Mouse (Mus musculus) gastrocnemius, postnatal 36 days (tissue): ENCODE results near the gene Cacna1s. TPM values are rescaled to one million over a fixed set of nuclear protein-coding genes. Genes with fewer than 3 reads are reported as not detected.

Experiments used
- DNase-seq, 2 experiments: peaks; one replicate each; pipeline ENCODE4 v3.0.0; 2022
- intact Hi-C: fragments of 180-260 bp; cut with DNase I; formaldehyde crosslinking; loops from one replicate; pipeline ENCODE4 v1.15.1; 2025
- total RNA-seq, 2 experiments: library from RNA; stranded (reverse); gene quantifications; 2 replicates each; pipeline ENCODE4 v1.2.3; 2021

Gene Cacna1s
- total RNA-seq, 2 experiments from 2014 or later: 697 to 835 TPM

DNA sequence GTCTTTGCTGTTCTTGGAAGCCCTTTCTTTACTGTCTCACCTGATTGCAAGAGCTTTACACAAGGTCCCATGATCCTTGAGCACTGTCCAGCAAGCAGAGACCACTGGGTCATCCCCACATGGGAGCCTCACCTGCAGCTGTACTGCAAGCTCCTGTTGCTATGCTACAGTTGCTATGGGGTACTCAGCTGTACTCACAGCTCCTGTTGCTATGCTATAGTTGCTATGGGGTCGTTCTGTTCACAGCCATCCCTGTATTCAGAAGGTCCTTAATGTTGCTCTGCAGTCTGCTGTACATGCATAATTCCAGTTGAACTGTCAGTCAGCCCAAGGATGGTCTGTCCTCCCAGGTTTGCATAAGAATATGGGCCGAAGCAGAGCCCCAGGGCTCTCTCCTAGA lies 112.9 kb downstream of the Cacna1s start:
- DNase-seq: no peak
- intact Hi-C loops: no loop called here

DNA sequence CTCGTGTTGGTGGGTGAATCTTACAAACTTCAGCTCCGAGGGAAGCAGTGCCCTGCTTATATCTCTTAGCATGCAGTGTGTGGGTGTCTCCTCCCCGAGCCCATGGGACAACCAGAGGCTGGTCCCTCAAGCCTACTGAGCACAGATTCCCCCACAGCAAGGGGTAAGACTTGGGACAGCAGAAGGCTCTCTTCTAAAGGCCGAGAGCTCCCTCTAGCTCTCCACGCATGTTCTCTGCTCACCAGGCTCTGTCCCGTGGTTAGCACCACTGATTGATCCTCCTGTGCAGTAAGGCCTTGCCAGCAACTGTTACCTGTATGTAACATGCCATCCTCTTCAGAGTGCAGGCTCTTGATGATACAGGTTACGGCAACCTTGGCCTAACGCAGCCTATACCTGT lies 115.1 kb downstream of the Cacna1s start:
- DNase-seq: no peak
- intact Hi-C loops: no loop called here

Other genes with a start within 250 kb of the Cacna1s start
- not detected for gene Lad1, start 234.2 kb upstream of the Cacna1s start, total RNA-seq
- gene Tnnt2, start 216.4 kb upstream of the Cacna1s start, total RNA-seq: 1 to 10 TPM; 2.9 to 5.4 TPM
- under 1 TPM in 1 of 2 experiments, not detected in 1; 0.23 TPM for gene Pkp1, start 133.5 kb upstream of the Cacna1s start, total RNA-seq
- gene Igfn1, start 46.4 kb upstream of the Cacna1s start, total RNA-seq: 10 to 100 TPM; 21.5 to 36.2 TPM
- gene Tmem9, start 44.6 kb upstream of the Cacna1s start, total RNA-seq: 1 to 10 TPM; 5.4 to 7.8 TPM
- not detected for gene Ascl5, start 1.9 kb upstream of the Cacna1s start, total RNA-seq
- gene Kif21b, start 78.6 kb downstream of the Cacna1s start, total RNA-seq: 1 to 10 TPM in 1 of 2 experiments, under 1 TPM in 1; 0.62 to 1.1 TPM
- not detected for gene Mroh3, start 160.1 kb downstream of the Cacna1s start, total RNA-seq
- not detected for gene Inava, start 181.5 kb downstream of the Cacna1s start, total RNA-seq
- not detected for gene Gpr25, start 208.1 kb downstream of the Cacna1s start, total RNA-seq